Mouse (Mus musculus) thymus, adult 18-20 months (tissue): ENCODE measurements around the gene Npff.

Source experiments
- DNase-seq, 2 experiments: peaks; one replicate each; pipeline ENCODE4 v3.0.0; 2022; ENCODE audit warnings: mixed read lengths in 2 of 2

Gene Npff

GRCm38 (mm10) chr15:102503924-102504782, 20.6 kb downstream of the Npff start:
- DNase-seq: no peak

- DNase-seq: no peak
Observed at GRCm38 (mm10) chr15:102503447-102503846, 21.3 kb downstream of the Npff start, which contains the start of gene Gm10337. Gm10337 (plus strand) TSS chr15:102503722.

GRCm38 (mm10) chr15:102502254-102502840, 22.4 kb downstream of the Npff start:
- DNase-seq: no peak

DNA sequence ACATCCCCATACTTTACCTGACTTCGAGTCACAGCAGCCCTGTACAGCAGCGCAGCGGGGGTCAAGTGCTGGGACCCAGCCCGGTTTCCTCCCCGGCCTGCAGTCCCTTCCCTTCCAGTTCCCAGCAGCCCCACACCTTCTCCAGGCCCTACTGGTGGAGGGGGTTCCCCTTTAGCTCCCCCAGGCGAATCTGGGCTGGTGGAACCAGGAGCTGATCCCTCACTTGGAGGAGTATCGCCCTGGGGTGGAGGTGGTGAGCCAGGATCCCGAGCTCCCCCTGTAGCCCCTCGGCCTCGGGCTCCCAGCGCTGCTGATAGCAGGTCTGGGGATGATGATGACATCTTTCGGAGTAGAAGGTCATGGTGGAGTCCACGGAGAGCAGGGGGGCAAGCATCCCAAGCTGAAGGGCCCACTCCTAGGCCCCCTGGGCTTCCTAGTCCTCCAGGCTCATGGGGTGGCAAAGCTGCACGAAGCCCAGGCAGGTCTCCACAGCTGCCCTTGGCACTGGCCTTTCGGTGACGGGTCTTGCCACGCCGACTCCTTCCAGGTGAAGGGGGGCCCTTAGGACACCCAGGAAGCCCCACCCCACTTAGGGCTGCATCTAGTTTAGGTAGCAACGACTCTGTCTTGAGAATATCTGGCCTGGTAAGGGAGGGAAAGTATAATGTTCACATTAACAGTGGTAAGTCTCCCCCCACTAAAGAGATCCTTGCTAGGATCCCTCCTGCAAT, 23.5 kb downstream of the Npff start:
- DNase-seq: no peak

- no peak for DNase-seq
Observed at GRCm38 (mm10) chr15:102500479-102500878, 24.3 kb downstream of the Npff start.

- no peak for DNase-seq
Observed at GRCm38 (mm10) chr15:102499851-102500250, 24.9 kb downstream of the Npff start.

DNA sequence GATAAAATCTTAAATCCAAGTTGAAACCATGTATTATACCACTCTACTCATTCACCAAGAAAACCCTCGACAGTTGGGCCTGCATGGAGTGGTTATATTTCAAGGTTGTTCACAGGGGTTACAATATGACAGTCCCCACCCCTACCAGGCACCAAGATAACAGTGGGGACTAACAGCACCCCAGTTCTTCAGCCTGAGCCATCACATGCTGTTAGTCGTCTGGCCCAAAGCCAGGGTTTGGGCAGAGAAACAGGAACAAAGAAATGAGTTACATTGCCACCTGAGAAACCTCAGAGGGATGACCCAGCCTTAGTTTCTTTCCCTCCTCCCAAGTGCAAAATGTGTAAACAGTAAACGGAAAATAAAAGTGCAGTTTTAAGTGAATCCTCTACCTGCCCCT, 25.4 kb downstream of the Npff start:
- DNase-seq: no peak

GRCm38 (mm10) chr15:102498322-102498721, 26.4 kb downstream of the Npff start:
- DNase-seq: no peak

DNA sequence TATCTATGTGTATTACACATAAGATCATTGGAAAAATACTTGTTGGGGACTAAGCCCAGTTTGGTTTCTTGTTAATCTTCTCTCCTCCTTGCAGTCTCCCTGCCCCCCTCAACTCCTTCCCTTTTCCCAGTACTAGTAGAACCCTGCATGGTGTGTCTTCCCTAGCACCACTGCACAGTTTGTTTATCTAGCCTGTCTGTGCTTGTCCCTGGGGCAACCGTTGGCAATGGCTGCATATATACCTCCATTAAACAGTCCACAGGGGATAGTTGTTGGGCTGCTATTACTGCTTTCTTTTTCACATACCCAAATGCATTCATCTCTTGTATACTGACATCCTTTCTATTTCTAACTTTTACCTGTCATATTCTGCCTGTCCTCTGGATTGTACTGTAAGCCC, 37.1 kb downstream of the Npff start:
- DNase-seq: no peak

DNA sequence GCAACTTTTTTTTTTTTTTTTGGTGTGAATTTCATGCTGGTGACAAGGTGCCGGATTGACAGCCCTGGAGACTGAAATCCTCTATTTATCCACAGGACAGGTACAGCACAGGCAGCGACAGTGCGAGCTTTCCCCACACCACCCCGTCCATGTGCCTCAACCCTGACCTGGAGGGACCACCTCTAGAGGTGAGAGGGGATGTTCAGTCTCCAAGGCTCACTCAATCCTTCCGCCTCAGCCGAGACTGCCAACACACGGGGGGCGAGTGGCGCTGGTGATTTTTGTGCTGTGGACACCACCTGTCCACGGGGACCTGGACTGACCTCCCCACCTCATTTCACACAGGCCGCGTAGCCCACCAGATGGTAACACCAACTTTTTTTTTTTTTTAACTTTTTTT, 38.9 kb downstream of the Npff start:
- DNase-seq: no peak

- DNase-seq: no peak
Observed at GRCm38 (mm10) chr15:102483136-102483535, 41.6 kb downstream of the Npff start.

- no peak for DNase-seq
Observed at GRCm38 (mm10) chr15:102474520-102474919, 50.2 kb downstream of the Npff start.
